Mouse (Mus musculus) bone marrow, adult 2 months (tissue): Measurements from ENCODE around the gene Acsbg2.

Experiments used
- CTCF ChIP-seq: fragments of 200-500 bp; IDR thresholded peaks from 2 replicates; pipeline ENCODE4 v1.5.1; 2011; ENCODE audit warnings: low read length, control low read depth; ENCODE audit not compliant: control insufficient read depth, insufficient read depth
- POLR2A ChIP-seq: fragments of 200-500 bp; IDR thresholded peaks from 2 replicates; pipeline ENCODE4 v1.6.1; 2011; ENCODE audit warnings: low read depth, mild to moderate bottlenecking, control low read depth, low read length, borderline replicate concordance; ENCODE audit not compliant: control insufficient read depth

DNA sequence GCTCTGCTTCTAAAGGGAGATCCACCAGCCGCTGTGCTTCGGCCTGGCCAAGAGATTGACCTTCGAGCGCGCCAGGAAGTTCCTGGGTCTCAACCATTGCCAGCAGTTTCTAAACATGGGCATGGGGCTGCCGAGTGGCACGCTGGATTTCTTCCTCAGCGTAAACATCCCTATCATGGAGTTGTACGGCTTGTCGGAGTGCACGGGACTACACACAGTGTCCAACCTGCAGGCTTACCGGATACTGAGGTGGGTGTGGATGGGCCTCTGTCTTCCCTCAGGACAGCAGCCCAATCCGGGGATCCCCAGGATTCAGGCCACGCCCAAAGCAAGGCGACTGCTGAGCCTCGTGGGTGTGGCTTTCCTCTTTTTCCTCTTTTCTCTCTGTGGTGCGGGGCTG, 9.4 kb upstream of the Acsbg2 start:
- TF ChIP-seq CTCF (no peak), POLR2A (no peak)
